Mouse (Mus musculus) cerebellum, adult 2 months (tissue): Measurements from ENCODE around the gene Spc25.

Experiments
- CTCF ChIP-seq: fragments of 200-500 bp; IDR thresholded peaks from 2 replicates; pipeline ENCODE4 v1.5.1; 2011; ENCODE audit warnings: low read depth, mild to moderate bottlenecking, control low read depth, low read length, moderate library complexity, borderline replicate concordance; ENCODE audit not compliant: insufficient read depth
- POLR2A ChIP-seq: fragments of 200-500 bp; IDR thresholded peaks from 2 replicates; pipeline ENCODE4 v1.6.1; 2011; ENCODE audit warnings: low read length, control low read depth, borderline replicate concordance; ENCODE audit not compliant: insufficient read depth

DNA sequence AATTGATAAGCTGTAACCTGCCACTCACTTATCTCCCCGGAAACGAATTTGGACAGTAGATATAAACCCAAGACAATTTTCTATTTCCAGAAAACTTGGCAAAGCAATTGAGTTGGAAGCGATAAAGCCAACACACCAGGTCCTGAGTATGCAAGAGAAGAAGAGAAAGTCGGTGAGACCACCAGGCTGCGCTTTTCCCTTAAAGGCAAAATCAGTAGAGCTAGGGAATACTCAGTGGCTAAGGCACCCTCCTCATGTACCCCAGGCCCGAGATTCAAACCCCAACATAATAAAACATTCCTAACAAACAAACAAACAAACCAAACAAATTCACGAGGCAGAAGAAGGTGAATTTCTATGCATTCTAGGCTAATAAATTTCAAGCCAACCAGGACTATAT, 49.7 kb downstream of the Spc25 start:
- TF ChIP-seq CTCF, result no peak
- no peak for TF ChIP-seq POLR2A
